Comparison of ENCODE assay signal across 7 mouse cellular contexts in the genomic region with DNA sequence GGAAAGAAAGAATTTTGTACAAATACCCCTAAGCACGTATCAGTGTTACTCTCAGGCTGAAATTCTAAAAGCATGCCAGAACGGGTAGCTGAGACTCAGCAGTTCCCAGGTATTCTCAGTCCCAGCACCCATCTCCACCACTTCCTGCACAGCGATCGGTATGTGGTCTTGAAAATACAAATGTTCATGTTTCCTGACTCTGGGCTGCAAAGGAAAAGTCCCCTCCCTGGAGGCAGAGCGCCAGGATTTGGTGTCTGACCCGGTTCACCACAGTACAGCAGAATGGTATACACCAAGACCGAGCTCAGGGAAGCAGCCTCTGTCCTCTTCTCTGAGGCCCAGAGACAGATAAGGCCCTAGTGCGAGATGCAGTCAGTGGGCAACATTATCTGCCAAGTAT.
DNase-seq lines count a peak whose midpoint lies in the region; ATAC-seq and TF ChIP-seq lines count a peak whose summit lies in the region.

No protein-coding gene starts in this region.

- TF ChIP-seq CTCF in kidney, postnatal 0 days (IDR thresholded peaks at IDR 0.05; ENCODE audit: low read depth) = no peak

- no peak overlapping the region for H3K4me3 ChIP-seq in kidney, postnatal 0 days (replicated peaks; ENCODE audit: low read depth, low read length)

- no peak overlapping the region for H3K9ac ChIP-seq in kidney, postnatal 0 days (ENCODE audit: low read depth, low read length)

- peaks cover 13% of the 10 kb centered on the region for H3K4me1 ChIP-seq in kidney, postnatal 0 days (replicated peaks; ENCODE audit: insufficient read depth, low read length)

- no peak overlapping the region for H3K4me2 ChIP-seq in kidney, postnatal 0 days (ENCODE audit: low read length)

- H3K27ac ChIP-seq in kidney, postnatal 0 days = peak overlapping the region; percentile 62

- no peak for ATAC-seq in kidney, postnatal 0 days (replicated peaks; ENCODE audit: low FRiP score, low read depth)

- H3K36me3 ChIP-seq in kidney, postnatal 0 days (ENCODE audit: insufficient read depth, low read length) = no peaks in the 10 kb centered on the region

- peak; percentile 19 for DNase-seq in right cerebral cortex, postnatal 4 days
- DNase-seq in right cerebral cortex, adult 2 months (ENCODE audit: low spot score in 2 of 2) = no peak
- DNase-seq in heart, adult 18-20 months = peak; percentile 76 to 84
- DNase-seq in kidney, postnatal 0 days (ENCODE audit: low spot score) = peak; percentile 47
- DNase-seq in thymus, postnatal 0 days (ENCODE audit: low spot score) = no peak
- no peak for DNase-seq in embryo, embryonic 10 days (ENCODE audit: low spot score)
- DNase-seq in urinary bladder, postnatal 25 days (ENCODE audit: low spot score) = no peak

- no peaks in the 10 kb centered on the region for H3K9me3 ChIP-seq in kidney, postnatal 0 days (replicated peaks; ENCODE audit: low read length)

- 49% methylated on average over 8 of the region's 8 CpGs for WGBS in kidney, postnatal 0 days

- no peaks in the 10 kb centered on the region for H3K27me3 ChIP-seq in kidney, postnatal 0 days (ENCODE audit: insufficient read depth, low read length)

Comparison
In these comparisons a context has a peak if more than half of its experiments do, and no peak if none do; other contexts are left out.
1. DNase-seq: peak in right cerebral cortex, postnatal 4 days (single experiment), heart, adult 18-20 months (2 of 2) and kidney, postnatal 0 days (single experiment); none in right cerebral cortex, adult 2 months (0 of 2), thymus, postnatal 0 days (single experiment), embryo, embryonic 10 days (single experiment) and urinary bladder, postnatal 25 days (single experiment).